Mouse (Mus musculus) limb, embryonic 14.5 days (tissue): ENCODE measurements around the gene Gm20388. TPM values are rescaled to one million over a fixed set of nuclear protein-coding genes. Genes with fewer than 3 reads are reported as not detected.

Experiments
- ATAC-seq: fragments of 200-750 bp; cut with Nextera tagmentation; 2 replicates; pipeline ENCODE4 v1.8.0; 2017; ENCODE audit warnings: low read depth, moderate number of reproducible peaks, moderate TSS enrichment; ENCODE audit not compliant: low FRiP score
- DNase-seq: peaks from one replicate; pipeline ENCODE4 v3.0.0-alpha.2; 2015; ENCODE audit warnings: low spot score
- H3K27ac ChIP-seq: fragments of 300-500 bp; sonication (generic); replicated peaks from 2 replicates; pipeline ENCODE4 v1.5.1; 2014; ENCODE audit warnings: low read depth, mild to moderate bottlenecking, low read length, moderate library complexity, mixed read lengths
- H3K27me3 ChIP-seq: fragments of 300-500 bp; sonication (generic); 2 replicates; pipeline ENCODE4 v1.6.1; 2014; ENCODE audit warnings: low read length, mixed read lengths; ENCODE audit not compliant: control insufficient read depth, insufficient read depth
- H3K36me3 ChIP-seq: fragments of 300-500 bp; sonication (generic); 2 replicates; pipeline ENCODE4 v1.6.1; 2014; ENCODE audit warnings: mild to moderate bottlenecking, low read length, moderate library complexity, mixed read lengths; ENCODE audit not compliant: control insufficient read depth, insufficient read depth
- H3K4me1 ChIP-seq: fragments of 300-500 bp; sonication (generic); 2 replicates; pipeline ENCODE4 v1.6.1; 2014; ENCODE audit warnings: antibody characterized with exemption, low read length, mixed read lengths; ENCODE audit not compliant: control insufficient read depth, insufficient read depth
- H3K4me2 ChIP-seq: fragments of 300-500 bp; sonication (generic); replicated peaks from 2 replicates; pipeline ENCODE4 v1.6.1; 2014; ENCODE audit warnings: low read depth, mild to moderate bottlenecking, low read length, moderate library complexity; ENCODE audit not compliant: severe bottlenecking
- H3K4me3 ChIP-seq: fragments of 300-500 bp; sonication (generic); replicated peaks from 2 replicates; pipeline ENCODE4 v1.5.1; 2014; ENCODE audit warnings: low read length
- H3K9ac ChIP-seq: fragments of 300-500 bp; sonication (generic); 2 replicates; pipeline ENCODE4 v1.6.1; 2014; ENCODE audit warnings: mild to moderate bottlenecking, low read depth, low read length, moderate library complexity; ENCODE audit not compliant: severe bottlenecking
- H3K9me3 ChIP-seq: fragments of 300-500 bp; sonication (generic); 2 replicates; pipeline ENCODE4 v1.6.1; 2016; ENCODE audit warnings: low read length; ENCODE audit not compliant: control insufficient read depth
- POLR2A ChIP-seq: fragments of 200-500 bp; IDR thresholded peaks from 2 replicates; pipeline ENCODE4 v1.8.0; 2012; ENCODE audit warnings: inconsistent platforms, mild to moderate bottlenecking, moderate library complexity, borderline replicate concordance; ENCODE audit not compliant: insufficient read depth, insufficient read length; ENCODE audit errors: extremely low read depth
- WGBS: fragments of 180-500 bp; shearing (Covaris S2); extraction: QIAGEN DNeasy Blood & Tissue Kit; methylation state at CpG from one replicate; pipeline ENCODE4 v1.1.7; 2014; 5-methylcytosine and 5-hydroxymethylcytosine counted together
- polyA plus RNA-seq, 2 experiments: library from polyadenylated mRNA; depleted of rRNA in 1 of 2; stranded (reverse) in 1 of 2; unstranded in 1 of 2; fragments of >200 nt; fragmentation: Nextera tagmentation in 1 of 2; extraction: Ambion mirVana in 1 of 2; gene quantifications; 2 replicates each; pipeline versions ENCODE4 v1.2.1 to v1.2.3; 2012 to 2014

Gene Gm20388
- polyA plus RNA-seq, 2 experiments: 1.9 to 49.9 TPM

DNA sequence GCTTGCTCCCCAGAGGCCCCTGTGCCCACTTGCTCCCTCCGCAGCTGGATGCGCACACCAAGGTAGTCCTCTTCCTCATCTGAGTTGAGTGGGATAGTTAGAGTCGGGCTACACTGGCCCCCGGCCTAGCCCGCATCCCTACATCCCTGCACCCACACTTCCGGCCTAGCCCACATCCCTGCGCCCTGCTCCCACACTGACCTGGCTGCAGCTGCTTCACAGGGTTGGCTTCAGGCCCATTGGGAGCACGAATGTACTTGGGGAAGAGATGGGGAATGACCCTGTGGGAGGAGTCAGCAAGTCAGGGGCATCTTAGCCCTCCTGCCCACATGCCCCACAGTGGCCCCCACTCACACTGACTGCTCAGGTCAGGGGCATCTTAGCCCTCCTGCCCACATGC lies 2571.8 kb downstream of the Gm20388 start:
- ATAC-seq (no peak), DNase-seq (no peak)
- Histone ChIP-seq H3K4me3 (no peak overlapping the region), H3K27ac (no peak overlapping the region), H3K27me3 (no peaks in the 10 kb centered on the region), H3K9ac (no peak overlapping the region), H3K36me3 (peaks cover 88% of the 10 kb centered on the region), H3K9me3 (no peaks in the 10 kb centered on the region), H3K4me1 (no peaks in the 10 kb centered on the region), H3K4me2 (no peak overlapping the region)
- TF ChIP-seq POLR2A: no peak
- 98% methylated on average over 8 of the region's 8 CpGs for WGBS

DNA sequence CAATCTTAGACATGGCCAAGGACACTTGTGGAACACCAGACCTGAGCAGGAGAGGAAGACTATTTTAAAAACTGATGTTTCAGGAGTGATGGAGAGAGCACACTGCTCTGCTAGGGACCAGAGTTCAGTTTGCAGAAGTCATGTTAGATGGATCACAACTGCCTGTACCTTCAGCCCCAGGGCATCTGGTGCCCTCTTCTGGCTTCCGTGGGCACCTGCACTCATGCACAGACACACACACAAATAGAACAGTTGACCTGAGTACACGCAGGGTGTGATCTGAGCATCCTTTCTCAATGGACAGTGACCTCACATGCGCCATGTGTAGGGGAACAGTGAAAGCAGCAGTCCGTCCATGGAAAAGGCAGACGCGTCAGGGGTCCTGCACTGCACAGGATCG lies 2573.2 kb downstream of the Gm20388 start:
- DNase-seq: no peak
- no peak overlapping the region for H3K27ac ChIP-seq
- H3K4me3 ChIP-seq: no peak overlapping the region
- H3K36me3 ChIP-seq: peaks cover 92% of the 10 kb centered on the region
- H3K9me3 ChIP-seq: no peaks in the 10 kb centered on the region
- TF ChIP-seq POLR2A: no peak
- H3K27me3 ChIP-seq: no peaks in the 10 kb centered on the region
- H3K9ac ChIP-seq: no peak overlapping the region
- H3K4me2 ChIP-seq: no peak overlapping the region
- ATAC-seq: no peak
- H3K4me1 ChIP-seq: no peaks in the 10 kb centered on the region
- WGBS: 96% methylated on average over 7 of the region's 7 CpGs

- TF ChIP-seq POLR2A: no peak
- no peak overlapping the region for H3K9ac ChIP-seq
- ATAC-seq (no peak), DNase-seq (no peak)
- no peak overlapping the region for H3K4me3 ChIP-seq
- H3K4me1 ChIP-seq: no peaks in the 10 kb centered on the region
- 93% methylated on average over 12 of the region's 12 CpGs for WGBS
- H3K9me3 ChIP-seq: no peaks in the 10 kb centered on the region
- H3K36me3 ChIP-seq: peaks cover 92% of the 10 kb centered on the region
- no peak overlapping the region for H3K27ac ChIP-seq
- H3K4me2 ChIP-seq: no peak overlapping the region
- H3K27me3 ChIP-seq: no peaks in the 10 kb centered on the region
Measured at GRCm38 (mm10) chr8:122484831-122485230, 2574.2 kb downstream of the Gm20388 start.

GRCm38 (mm10) chr8:122488387-122488786 lies 2577.7 kb downstream of the Gm20388 start:
- WGBS: 90% methylated on average over 9 of the region's 9 CpGs
- no peak overlapping the region for H3K9ac ChIP-seq
- H3K27me3 ChIP-seq: no peaks in the 10 kb centered on the region
- TF ChIP-seq POLR2A: no peak
- no peak overlapping the region for H3K27ac ChIP-seq
- DNase-seq: no peak
- ATAC-seq: no peak
- H3K36me3 ChIP-seq: peaks cover 94% of the 10 kb centered on the region
- no peaks in the 10 kb centered on the region for H3K4me1 ChIP-seq
- H3K9me3 ChIP-seq: no peaks in the 10 kb centered on the region
- H3K4me2 ChIP-seq: no peak overlapping the region
- no peak overlapping the region for H3K4me3 ChIP-seq

- Histone ChIP-seq H3K27ac (no peak overlapping the region), H3K27me3 (no peaks in the 10 kb centered on the region), H3K9me3 (no peaks in the 10 kb centered on the region), H3K4me1 (no peaks in the 10 kb centered on the region), H3K36me3 (peaks cover 83% of the 10 kb centered on the region), H3K4me2 (no peak overlapping the region), H3K9ac (no peak overlapping the region), H3K4me3 (no peak overlapping the region)
- no peak for ATAC-seq
- DNase-seq: no peak
- TF ChIP-seq POLR2A: no peak
- 88% methylated on average over 9 of the region's 12 CpGs for WGBS
Measured at GRCm38 (mm10) chr8:122497016-122497734, 2586.5 kb downstream of the Gm20388 start.

GRCm38 (mm10) chr8:122497912-122498311 lies 2587.3 kb downstream of the Gm20388 start:
- DNase-seq: no peak
- no peak overlapping the region for H3K4me2 ChIP-seq
- no peak overlapping the region for H3K4me3 ChIP-seq
- no peaks in the 10 kb centered on the region for H3K4me1 ChIP-seq
- no peak overlapping the region for H3K27ac ChIP-seq
- H3K36me3 ChIP-seq: peaks cover 78% of the 10 kb centered on the region
- H3K27me3 ChIP-seq: no peaks in the 10 kb centered on the region
- ATAC-seq: no peak
- H3K9ac ChIP-seq: no peak overlapping the region
- no peaks in the 10 kb centered on the region for H3K9me3 ChIP-seq
- WGBS: 74% methylated on average over 17 of the region's 17 CpGs
- no peak for TF ChIP-seq POLR2A
